Mouse (Mus musculus): Measurements from ENCODE around the gene Hsd17b2. TPM values are rescaled to one million over a fixed set of nuclear protein-coding genes. Genes with fewer than 3 reads are reported as not detected.

Gene Hsd17b2
- polyA plus RNA-seq (2014; fragmentation: Nextera tagmentation; extraction: Ambion mirVana) = not detected in 2 replicates

GRCm38 (mm10) chr8:117701859-117702258 is at the start of gene Hsd17b2:
Gene Hsd17b2, plus strand, starts transcription at chr8:117701904.
- ATAC-seq (replicated peaks; ENCODE audit: low FRiP score) (no peak), DNase-seq (ENCODE audit: low spot score) (no peak)
- Histone ChIP-seq H3K9me3 (ENCODE audit: control insufficient read depth, low read length) (no peaks in the 10 kb centered on the region), H3K4me1 (replicated peaks; ENCODE audit: control insufficient read depth, insufficient read depth, low read length) (no peaks in the 10 kb centered on the region; the same call in 1 of the 2 replicates), H3K36me3 (ENCODE audit: control insufficient read depth, insufficient read depth, low read length) (no peaks in the 10 kb centered on the region), H3K27me3 (ENCODE audit: control insufficient read depth, insufficient read depth, low read length) (no peaks in the 10 kb centered on the region), H3K4me3 (ENCODE audit: low read depth, low read length) (no peak within 1 kb of the TSS), H3K4me2 (ENCODE audit: low read depth, low read length, severe bottlenecking) (no peak within 1 kb of the TSS), H3K27ac (ENCODE audit: low read depth, low read length) (no peak within 1 kb of the TSS), H3K9ac (ENCODE audit: low read length) (no peak within 1 kb of the TSS)
- WGBS = 49% methylated on average over 13 of the region's 13 CpGs

DNA sequence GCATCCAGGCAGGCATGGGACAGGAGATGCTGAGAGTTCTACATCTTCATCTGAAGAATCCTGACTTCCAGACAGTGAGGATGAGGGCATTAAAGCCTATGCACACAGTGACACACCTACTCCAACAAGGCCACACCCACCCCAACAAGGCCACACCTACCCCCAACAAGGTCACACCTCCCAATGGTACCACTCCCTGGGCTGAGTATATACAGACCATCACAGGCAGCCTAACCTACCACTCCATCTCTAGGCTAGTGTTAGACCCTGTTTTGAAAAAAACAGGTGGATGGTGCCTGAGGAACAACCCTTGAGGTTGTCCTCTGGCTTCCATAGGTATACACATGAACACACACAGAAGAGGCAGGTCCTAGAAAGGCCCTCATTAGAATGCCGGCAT is 49.4 kb upstream of the Hsd17b2 start:
- Histone ChIP-seq H3K36me3 (ENCODE audit: control insufficient read depth, insufficient read depth, low read length) (no peaks in the 10 kb centered on the region), H3K27me3 (ENCODE audit: control insufficient read depth, insufficient read depth, low read length) (no peaks in the 10 kb centered on the region), H3K9me3 (ENCODE audit: control insufficient read depth, low read length) (no peaks in the 10 kb centered on the region), H3K4me3 (ENCODE audit: low read depth, low read length) (no peak overlapping the region), H3K4me2 (ENCODE audit: low read depth, low read length, severe bottlenecking) (no peak overlapping the region), H3K27ac (ENCODE audit: low read depth, low read length) (no peak overlapping the region), H3K4me1 (replicated peaks; ENCODE audit: control insufficient read depth, insufficient read depth, low read length) (no peaks in the 10 kb centered on the region), H3K9ac (ENCODE audit: low read length) (no peak overlapping the region)
- no peak for ATAC-seq (replicated peaks; ENCODE audit: low FRiP score)
- 100% methylated on average over 1 of the region's 1 CpGs for WGBS
- no peak for DNase-seq (ENCODE audit: low spot score)

DNA sequence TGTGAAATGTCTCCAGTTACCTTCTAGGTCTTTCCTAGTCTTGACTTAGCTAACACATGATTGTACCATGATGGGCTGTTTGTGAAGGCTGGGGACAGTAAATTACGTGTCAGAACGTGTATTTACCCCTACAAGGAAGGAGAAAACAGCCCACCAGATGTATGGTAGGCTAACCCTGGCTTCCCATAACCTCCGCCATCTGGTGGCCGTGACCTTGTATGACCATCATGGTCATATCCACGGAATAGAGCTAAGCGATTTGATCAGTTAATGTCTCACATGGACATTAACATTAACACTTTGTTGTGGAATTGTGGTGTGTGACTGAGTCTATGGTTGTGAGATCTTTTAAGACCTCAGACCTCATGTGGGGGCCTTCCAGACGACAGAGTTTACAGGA is 42.7 kb upstream of the Hsd17b2 start:
- Histone ChIP-seq H3K36me3 (ENCODE audit: control insufficient read depth, insufficient read depth, low read length) (no peaks in the 10 kb centered on the region), H3K4me2 (ENCODE audit: low read depth, low read length, severe bottlenecking) (no peak overlapping the region), H3K27me3 (ENCODE audit: control insufficient read depth, insufficient read depth, low read length) (no peaks in the 10 kb centered on the region), H3K9me3 (ENCODE audit: control insufficient read depth, low read length) (no peaks in the 10 kb centered on the region), H3K27ac (ENCODE audit: low read depth, low read length) (no peak overlapping the region), H3K4me3 (ENCODE audit: low read depth, low read length) (no peak overlapping the region), H3K9ac (ENCODE audit: low read length) (no peak overlapping the region), H3K4me1 (replicated peaks; ENCODE audit: control insufficient read depth, insufficient read depth, low read length) (no peaks in the 10 kb centered on the region)
- DNase-seq (ENCODE audit: low spot score) (no peak), ATAC-seq (replicated peaks; ENCODE audit: low FRiP score) (no peak)
- 82% methylated on average over 7 of the region's 7 CpGs for WGBS

DNA sequence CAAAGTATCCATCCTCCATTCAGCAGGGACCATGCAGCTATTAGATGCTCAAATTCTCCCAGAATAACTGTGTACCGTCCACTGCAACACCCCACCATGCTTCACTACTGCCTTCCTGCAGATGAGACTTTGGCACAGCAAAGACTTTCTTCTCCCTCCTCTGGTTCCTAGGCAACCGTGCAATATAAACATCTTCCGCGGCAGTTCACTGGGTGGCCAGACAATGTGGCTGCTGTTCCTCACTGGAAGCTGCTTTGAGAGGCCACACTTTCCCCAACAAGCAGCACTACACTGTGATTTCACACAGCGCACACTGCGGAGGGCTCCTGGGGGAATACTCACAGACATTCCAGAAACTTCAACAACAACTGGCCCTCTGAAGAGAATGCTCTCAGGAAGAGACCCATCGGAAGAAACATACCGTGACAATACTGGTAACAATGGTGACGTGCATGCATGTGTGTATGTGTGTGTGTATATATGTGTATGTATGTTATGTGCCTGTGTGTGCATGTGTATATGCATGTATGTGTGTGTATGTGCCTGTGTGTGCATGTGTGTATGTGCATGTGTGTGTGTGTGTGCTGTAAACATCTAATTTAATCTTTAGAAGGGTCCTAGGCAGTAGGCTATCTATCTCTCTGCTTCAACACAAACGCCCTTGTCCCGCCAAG is 41.2 kb upstream of the Hsd17b2 start:
- H3K27me3 ChIP-seq (ENCODE audit: control insufficient read depth, insufficient read depth, low read length) = no peaks in the 10 kb centered on the region
- DNase-seq (ENCODE audit: low spot score) = peak; percentile 68
- no peak overlapping the region for H3K4me2 ChIP-seq (ENCODE audit: low read depth, low read length, severe bottlenecking)
- peak; percentile 67; the same call in 1 of the 2 replicates for ATAC-seq (replicated peaks; ENCODE audit: low FRiP score)
- H3K36me3 ChIP-seq (ENCODE audit: control insufficient read depth, insufficient read depth, low read length) = no peaks in the 10 kb centered on the region
- 50% methylated on average over 11 of the region's 11 CpGs for WGBS
- H3K27ac ChIP-seq (ENCODE audit: low read depth, low read length) = no peak overlapping the region
- H3K9ac ChIP-seq (ENCODE audit: low read length) = no peak overlapping the region
- H3K9me3 ChIP-seq (ENCODE audit: control insufficient read depth, low read length) = no peaks in the 10 kb centered on the region
- no peaks in the 10 kb centered on the region for H3K4me1 ChIP-seq (replicated peaks; ENCODE audit: control insufficient read depth, insufficient read depth, low read length)
- no peak overlapping the region for H3K4me3 ChIP-seq (ENCODE audit: low read depth, low read length)

DNA sequence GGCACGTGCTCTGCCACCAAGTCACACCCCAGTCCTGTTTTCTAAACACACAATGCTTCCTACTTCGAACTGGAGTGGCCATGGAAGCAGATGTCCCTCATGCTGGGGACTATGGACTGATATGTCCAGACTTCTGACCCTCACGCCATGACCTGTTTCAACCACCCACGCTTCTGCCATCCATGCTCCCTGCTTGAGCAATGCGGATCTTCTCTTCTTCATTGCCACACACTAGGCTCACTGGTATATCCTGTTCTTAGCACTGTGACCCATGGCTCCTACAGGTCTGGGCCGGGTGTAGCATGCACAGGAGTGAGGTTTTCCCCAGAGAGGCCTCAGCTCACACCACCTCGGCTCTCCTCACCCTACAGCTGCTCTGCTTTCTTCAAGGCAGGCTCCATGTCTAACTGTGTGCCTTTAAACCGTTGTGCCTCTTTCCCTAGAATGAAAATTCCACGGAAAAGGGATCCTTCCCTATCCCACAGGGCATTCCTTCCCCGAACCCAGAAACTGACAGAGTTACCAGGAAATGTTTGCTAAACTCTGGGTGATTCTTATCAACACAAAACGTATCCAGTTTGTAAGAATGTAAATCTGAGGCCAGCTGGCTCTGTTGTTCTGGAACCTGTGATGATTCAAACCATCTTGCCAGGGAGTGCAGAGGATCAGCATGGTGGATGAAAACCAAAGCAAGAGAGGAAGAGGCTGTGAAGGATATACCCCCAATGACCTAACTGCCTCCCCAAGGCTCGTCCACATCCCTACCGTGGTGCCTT is 34.2 kb upstream of the Hsd17b2 start:
- ATAC-seq (replicated peaks; ENCODE audit: low FRiP score) = no peak
- Histone ChIP-seq H3K4me1 (replicated peaks; ENCODE audit: control insufficient read depth, insufficient read depth, low read length) (no peaks in the 10 kb centered on the region), H3K27ac (ENCODE audit: low read depth, low read length) (no peak overlapping the region), H3K4me3 (ENCODE audit: low read depth, low read length) (no peak overlapping the region), H3K9ac (ENCODE audit: low read length) (no peak overlapping the region), H3K9me3 (ENCODE audit: control insufficient read depth, low read length) (no peaks in the 10 kb centered on the region), H3K4me2 (ENCODE audit: low read depth, low read length, severe bottlenecking) (no peak overlapping the region), H3K27me3 (ENCODE audit: control insufficient read depth, insufficient read depth, low read length) (no peaks in the 10 kb centered on the region), H3K36me3 (ENCODE audit: control insufficient read depth, insufficient read depth, low read length) (no peaks in the 10 kb centered on the region)
- no peak for DNase-seq (ENCODE audit: low spot score)
- 81% methylated on average over 13 of the region's 13 CpGs for WGBS

DNA sequence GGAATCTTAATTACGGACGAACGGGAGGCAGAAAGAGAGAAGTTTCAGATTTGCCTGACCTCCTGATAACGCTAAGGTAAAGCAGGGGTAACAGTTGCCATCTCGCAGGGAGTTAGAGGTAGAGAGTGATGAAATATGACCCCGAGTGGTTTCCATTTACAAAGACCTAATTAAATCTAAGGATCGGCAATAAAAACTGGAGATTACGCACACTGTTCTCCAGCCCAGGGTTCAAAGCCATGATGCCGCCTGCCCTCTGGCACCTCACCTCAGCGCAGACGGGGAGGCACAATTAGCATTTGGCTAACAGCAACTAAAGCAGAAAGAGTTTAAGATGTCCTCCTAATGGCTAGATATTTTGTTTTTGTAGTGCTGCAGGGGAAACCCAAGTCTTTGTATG is 31.2 kb upstream of the Hsd17b2 start:
- Histone ChIP-seq H3K4me1 (replicated peaks; ENCODE audit: control insufficient read depth, insufficient read depth, low read length) (no peaks in the 10 kb centered on the region), H3K4me3 (ENCODE audit: low read depth, low read length) (no peak overlapping the region), H3K27ac (ENCODE audit: low read depth, low read length) (no peak overlapping the region), H3K9me3 (ENCODE audit: control insufficient read depth, low read length) (no peaks in the 10 kb centered on the region), H3K9ac (ENCODE audit: low read length) (no peak overlapping the region), H3K4me2 (ENCODE audit: low read depth, low read length, severe bottlenecking) (no peak overlapping the region), H3K27me3 (ENCODE audit: control insufficient read depth, insufficient read depth, low read length) (no peaks in the 10 kb centered on the region), H3K36me3 (ENCODE audit: control insufficient read depth, insufficient read depth, low read length) (no peaks in the 10 kb centered on the region)
- DNase-seq (ENCODE audit: low spot score) (no peak), ATAC-seq (replicated peaks; ENCODE audit: low FRiP score) (no peak)
- WGBS = 37% methylated on average over 11 of the region's 11 CpGs

DNA sequence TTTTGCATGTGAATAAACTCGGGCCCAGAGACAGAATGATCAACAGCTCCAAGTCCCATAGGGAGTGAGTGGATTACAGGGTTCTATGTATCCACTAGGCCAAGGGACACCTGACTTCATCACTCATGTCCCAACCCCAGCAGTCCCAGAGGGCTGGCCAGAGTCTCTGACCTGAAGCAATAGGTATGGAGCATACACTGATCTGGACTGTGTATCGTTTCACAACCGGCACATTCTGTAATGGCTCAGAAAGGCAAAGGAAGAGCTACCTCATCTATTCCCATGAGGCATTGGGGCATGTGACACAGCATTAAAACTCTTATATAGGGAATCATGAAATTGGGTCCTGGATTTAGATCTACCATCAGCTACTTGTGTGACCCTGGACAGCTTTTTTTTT is 29.1 kb upstream of the Hsd17b2 start:
- 81% methylated on average over 3 of the region's 3 CpGs for WGBS
- Histone ChIP-seq H3K4me1 (replicated peaks; ENCODE audit: control insufficient read depth, insufficient read depth, low read length) (no peaks in the 10 kb centered on the region), H3K9ac (ENCODE audit: low read length) (no peak overlapping the region), H3K27me3 (ENCODE audit: control insufficient read depth, insufficient read depth, low read length) (no peaks in the 10 kb centered on the region), H3K27ac (ENCODE audit: low read depth, low read length) (no peak overlapping the region), H3K4me3 (ENCODE audit: low read depth, low read length) (no peak overlapping the region), H3K9me3 (ENCODE audit: control insufficient read depth, low read length) (no peaks in the 10 kb centered on the region), H3K36me3 (ENCODE audit: control insufficient read depth, insufficient read depth, low read length) (no peaks in the 10 kb centered on the region), H3K4me2 (ENCODE audit: low read depth, low read length, severe bottlenecking) (no peak overlapping the region)
- DNase-seq (ENCODE audit: low spot score) (no peak), ATAC-seq (replicated peaks; ENCODE audit: low FRiP score) (no peak)

DNA sequence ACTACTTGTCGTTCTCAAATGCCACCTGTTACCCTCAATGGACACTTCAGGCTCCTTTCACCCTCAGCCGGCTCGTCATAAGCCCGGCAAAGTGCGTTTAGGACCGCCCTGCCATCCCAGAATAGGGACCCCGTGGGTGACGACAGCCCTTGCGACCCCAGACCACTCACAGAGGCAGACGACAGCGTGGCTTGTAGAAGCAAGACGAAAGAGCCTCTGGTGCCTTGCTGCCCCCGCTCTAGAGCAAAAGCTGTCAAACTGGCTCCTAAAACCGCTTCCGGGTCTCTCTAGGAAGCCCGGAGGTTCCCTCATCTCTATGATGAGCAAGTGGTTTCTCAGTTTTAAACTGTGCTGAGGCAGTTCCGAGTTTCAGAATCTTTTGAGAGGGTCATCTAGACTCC is 28.3 kb upstream of the Hsd17b2 start, which contains the start of gene Sdr42e1:
Gene Sdr42e1 (minus strand): TSS at position 260 of the 401 bp plus-strand sequence.
- Histone ChIP-seq H3K27me3 (ENCODE audit: control insufficient read depth, insufficient read depth, low read length) (no peaks in the 10 kb centered on the region), H3K4me2 (ENCODE audit: low read depth, low read length, severe bottlenecking) (peak within 1 kb of the TSS; percentile 49), H3K4me1 (replicated peaks; ENCODE audit: control insufficient read depth, insufficient read depth, low read length) (no peaks in the 10 kb centered on the region), H3K36me3 (ENCODE audit: control insufficient read depth, insufficient read depth, low read length) (no peaks in the 10 kb centered on the region), H3K27ac (ENCODE audit: low read depth, low read length) (no peak within 1 kb of the TSS), H3K9ac (ENCODE audit: low read length) (0 out of 2 replicates have a peak within 1 kb of the TSS, but pooled peaks have one; percentile 33), H3K4me3 (ENCODE audit: low read depth, low read length) (peak within 1 kb of the TSS; percentile 33), H3K9me3 (ENCODE audit: control insufficient read depth, low read length) (no peaks in the 10 kb centered on the region)
- peak; percentile 68 for DNase-seq (ENCODE audit: low spot score)
- no peak for ATAC-seq (replicated peaks; ENCODE audit: low FRiP score)
- 19% methylated on average over 17 of the region's 17 CpGs for WGBS

Data from forebrain, embryonic 11.5 days (tissue).